Mouse (Mus musculus): ENCODE results near the gene Nptn.

Gene Nptn

GRCm38 (mm10) chr9:58703766-58704165 lies 121.7 kb downstream of the Nptn start:
- DNase-seq: no peak

GRCm38 (mm10) chr9:58706024-58706423 lies 124.0 kb downstream of the Nptn start:
- no peak for DNase-seq
